Mouse (Mus musculus): ENCODE results near the gene Fat3.

The Fat3 gene

DNA sequence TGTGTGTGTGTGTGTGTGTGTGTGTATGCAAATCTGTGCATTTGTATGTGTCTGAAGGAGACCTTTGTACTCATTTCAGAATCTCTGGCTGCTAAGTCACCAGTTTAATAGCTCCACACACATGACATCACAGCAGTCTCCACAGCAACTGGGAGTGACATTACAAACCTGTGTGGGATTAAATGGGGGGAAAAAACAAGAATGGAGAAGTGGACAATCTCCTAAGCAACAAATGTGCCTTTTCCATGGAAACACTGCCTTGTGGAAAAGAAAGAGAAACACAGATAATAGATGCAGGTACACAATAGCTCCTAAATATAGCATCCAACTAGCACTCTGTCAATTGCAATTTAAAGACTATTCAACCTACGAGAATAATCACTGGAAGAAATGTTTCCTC, 353.4 kb downstream of the Fat3 start:
- DNase-seq (ENCODE audit: low spot score in 2 of 2), result no peak

DNA sequence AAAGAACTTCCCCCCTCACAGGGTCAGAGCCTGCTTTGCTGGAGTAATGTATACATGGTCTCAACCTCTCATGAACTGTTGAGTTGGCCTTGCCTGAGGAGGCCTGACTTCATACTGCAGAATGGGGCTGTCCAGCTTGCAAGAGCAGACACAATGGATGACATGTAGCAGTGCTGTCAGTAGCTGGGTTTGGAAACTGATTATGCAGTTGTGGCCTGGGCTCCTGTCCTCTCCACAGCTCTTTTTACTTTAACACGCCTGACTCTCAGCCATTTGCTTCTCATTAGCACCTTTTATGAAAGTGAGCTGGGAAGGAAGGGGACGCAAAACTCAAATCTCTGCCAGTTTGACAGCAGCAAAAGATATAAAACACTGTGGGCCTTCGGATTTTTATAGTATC, 356.4 kb downstream of the Fat3 start:
- DNase-seq (ENCODE audit: low spot score in 2 of 2), result no peak

GRCm38 (mm10) chr9:16139300-16139699, 361.8 kb downstream of the Fat3 start:
- no peak for DNase-seq (ENCODE audit: low spot score in 2 of 2)

GRCm38 (mm10) chr9:16133098-16133497, 368.0 kb downstream of the Fat3 start:
- no peak for DNase-seq (ENCODE audit: low spot score in 2 of 2)

- no peak for DNase-seq (ENCODE audit: low spot score in 2 of 2)
These were observed 368.5 kb downstream of the Fat3 start for GRCm38 (mm10) chr9:16132594-16132993.

- DNase-seq (ENCODE audit: low spot score in 2 of 2), result no peak
These were observed 379.3 kb downstream of the Fat3 start for GRCm38 (mm10) chr9:16121756-16122155.

GRCm38 (mm10) chr9:16114821-16115485, 386.1 kb downstream of the Fat3 start:
- no peak for DNase-seq (ENCODE audit: low spot score in 2 of 2)

DNA sequence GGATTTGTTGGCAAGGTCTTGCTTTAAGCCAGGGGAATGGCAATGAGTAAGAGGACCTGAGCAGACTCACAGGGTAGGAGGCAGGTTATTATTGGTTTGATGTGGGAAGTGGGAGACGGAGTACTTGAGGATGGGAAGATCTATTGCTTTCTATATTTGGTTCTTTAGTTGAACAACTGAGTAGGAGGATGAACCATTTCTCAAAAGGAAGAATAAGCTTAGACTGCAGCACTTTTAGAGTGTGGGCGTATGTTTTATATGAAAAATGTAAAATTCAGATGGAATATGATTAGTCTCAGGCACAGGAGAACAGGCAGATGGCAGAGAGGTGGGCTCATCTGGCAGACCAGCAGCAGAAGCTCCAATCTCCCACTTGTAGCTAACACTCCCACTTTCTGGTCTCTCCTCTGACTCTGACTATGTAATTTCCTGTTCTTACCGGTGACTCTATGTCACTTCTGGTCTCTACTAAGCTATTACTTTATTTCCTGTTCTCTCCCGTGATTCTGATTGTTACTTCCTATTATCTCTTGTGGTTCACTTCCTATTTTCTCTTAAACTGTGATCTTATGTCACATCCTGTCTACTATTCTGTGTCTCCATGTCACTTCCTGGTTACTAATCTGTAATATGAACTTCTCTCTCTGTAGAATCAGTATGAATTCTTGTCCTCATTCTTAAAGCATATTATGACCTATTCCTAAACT, 387.0 kb downstream of the Fat3 start:
- no peak for DNase-seq (ENCODE audit: low spot score in 2 of 2)

DNA sequence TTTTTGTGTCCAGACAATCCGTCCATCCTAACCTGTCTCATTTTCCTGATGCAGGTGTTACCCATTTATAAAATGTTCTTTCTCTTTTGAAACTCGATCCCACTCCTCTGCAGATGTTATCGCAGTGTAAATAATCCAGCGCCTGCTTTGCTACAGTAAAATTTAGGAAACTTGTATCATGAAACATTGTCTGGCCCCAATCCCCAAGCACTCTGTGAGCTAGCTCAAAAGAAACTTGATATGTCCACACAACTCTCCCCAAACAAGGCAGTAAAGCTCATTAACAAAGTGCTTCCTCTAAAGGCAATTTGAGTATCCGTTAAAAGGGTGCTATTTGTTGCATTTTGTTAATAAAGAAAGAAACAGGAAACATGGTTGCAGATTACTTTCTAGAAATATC, 393.2 kb downstream of the Fat3 start:
- DNase-seq (ENCODE audit: low spot score in 2 of 2), result no peak

DNA sequence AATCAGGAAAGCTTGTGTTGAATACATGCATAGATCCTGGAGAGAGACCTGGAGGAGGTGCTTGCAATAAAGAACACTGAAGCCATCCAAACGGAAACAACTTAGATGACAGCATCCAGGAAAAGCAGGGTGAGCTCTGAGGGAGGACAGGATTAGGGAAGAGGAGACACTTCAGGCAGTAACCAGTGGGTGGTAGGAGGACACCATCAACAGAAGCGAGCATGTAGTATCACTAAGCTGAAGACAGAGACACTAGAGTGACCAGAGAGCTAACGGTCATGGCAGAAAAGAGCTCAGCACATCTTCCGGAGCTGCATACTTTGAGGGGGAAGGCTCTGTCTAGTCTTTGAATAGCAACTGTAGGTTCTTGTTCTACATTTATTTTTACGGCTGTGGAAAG, 393.7 kb downstream of the Fat3 start:
- no peak for DNase-seq (ENCODE audit: low spot score in 2 of 2)

GRCm38 (mm10) chr9:16098553-16098952, 402.5 kb downstream of the Fat3 start:
- DNase-seq (ENCODE audit: low spot score in 2 of 2), result no peak

DNA sequence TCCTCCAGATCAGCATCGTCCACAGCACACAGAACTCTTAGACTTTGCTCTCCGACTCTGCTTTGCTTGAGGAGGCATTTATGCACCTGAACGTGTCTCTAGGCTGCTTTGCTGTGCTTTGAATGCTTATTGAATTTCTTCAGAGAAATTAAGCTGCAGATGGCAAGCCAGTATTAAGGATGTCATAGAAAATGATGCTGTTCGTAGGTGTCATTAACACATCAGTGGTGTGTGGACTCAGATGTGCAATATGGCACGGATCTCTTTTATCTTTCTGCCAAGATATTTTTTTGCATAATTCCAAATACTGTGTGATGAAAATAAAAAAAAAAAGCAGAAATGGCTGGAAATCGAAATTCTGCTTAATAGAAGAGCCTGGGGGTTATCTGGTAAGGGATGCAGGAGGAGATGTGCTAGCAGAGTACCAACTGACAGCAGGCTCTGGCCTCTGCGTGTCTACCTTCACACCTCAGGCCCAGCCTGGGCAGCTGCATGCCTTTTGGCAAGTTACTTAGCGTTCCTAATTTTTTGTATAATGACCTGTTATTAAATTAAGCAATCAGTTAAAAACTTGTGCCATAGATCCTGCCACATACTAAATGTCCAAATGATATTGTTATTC, 407.9 kb downstream of the Fat3 start:
- no peak for DNase-seq (ENCODE audit: low spot score in 2 of 2)

DNA sequence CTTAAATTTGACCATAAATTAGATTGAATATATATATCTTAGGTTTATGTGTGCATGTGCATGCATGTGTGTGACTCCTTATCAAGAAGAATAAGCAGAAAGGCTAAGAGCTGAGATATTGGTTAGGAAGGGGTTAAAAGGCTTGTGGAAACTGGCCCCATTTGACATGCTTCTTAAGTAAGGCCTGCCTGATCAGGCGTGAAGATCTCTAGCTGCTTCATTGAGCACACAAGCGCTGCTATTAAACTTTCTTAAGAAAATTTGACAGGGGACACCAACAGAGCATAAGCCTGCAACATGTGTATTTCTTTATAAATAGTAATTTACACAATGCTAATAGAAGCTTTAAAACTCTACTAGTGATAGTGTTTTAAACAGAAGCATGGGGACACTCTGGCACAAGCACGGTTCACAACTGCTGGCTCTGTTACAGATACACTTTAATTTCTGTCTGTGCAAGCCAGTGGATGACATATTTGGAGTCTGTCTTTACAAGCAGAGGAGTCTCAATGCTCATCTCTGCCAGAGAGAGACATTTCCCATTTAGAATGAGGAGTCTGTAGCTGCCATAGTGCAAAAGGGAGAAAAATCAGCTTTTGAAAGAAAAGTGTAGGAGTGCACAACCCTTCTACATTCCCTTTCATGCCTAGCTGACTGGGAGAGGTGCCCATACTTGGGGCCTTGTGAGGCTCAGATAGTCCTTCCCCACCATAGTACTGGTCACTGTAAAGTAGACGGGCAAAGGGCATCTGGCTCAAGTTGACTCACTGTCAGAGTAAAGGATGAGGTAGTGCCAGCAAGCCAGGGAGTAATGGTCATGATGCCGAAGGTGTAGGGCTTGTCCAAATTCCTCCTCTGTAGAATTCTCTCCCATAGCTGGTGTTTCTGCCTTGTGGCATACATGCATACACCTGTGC, 408.8 kb downstream of the Fat3 start:
- no peak for DNase-seq (ENCODE audit: low spot score in 2 of 2)

GRCm38 (mm10) chr9:16079292-16079691, 421.8 kb downstream of the Fat3 start:
- no peak for DNase-seq (ENCODE audit: low spot score in 2 of 2)

DNA sequence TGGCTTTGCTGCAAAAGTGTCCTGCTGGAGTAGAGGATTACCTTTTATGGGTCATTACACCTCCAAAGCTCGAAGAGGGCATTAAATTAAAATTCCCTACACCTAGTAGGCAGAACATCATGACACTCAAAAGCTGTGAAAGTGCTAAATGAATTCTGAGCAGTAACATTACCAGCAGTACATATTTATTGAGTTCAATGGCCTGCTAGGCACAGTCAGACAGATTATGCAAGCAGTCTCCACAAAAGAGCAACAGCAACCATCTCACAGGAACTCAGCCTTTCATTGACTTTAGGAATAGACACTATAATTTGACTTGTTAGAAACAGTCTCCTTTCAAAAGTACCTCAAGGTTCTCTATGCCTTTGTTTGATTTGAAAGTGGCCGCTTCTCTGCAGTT, 426.4 kb downstream of the Fat3 start:
- no peak for DNase-seq (ENCODE audit: low spot score in 2 of 2)

GRCm38 (mm10) chr9:16074116-16074515, 427.0 kb downstream of the Fat3 start:
- no peak for DNase-seq (ENCODE audit: low spot score in 2 of 2)

GRCm38 (mm10) chr9:16063447-16063846, 437.6 kb downstream of the Fat3 start:
- DNase-seq (ENCODE audit: low spot score in 2 of 2), result no peak

GRCm38 (mm10) chr9:16062472-16062871, 438.6 kb downstream of the Fat3 start:
- no peak for DNase-seq (ENCODE audit: low spot score in 2 of 2)

- DNase-seq (ENCODE audit: low spot score in 2 of 2), result no peak
These were observed 454.4 kb downstream of the Fat3 start for GRCm38 (mm10) chr9:16046686-16047085.

DNA sequence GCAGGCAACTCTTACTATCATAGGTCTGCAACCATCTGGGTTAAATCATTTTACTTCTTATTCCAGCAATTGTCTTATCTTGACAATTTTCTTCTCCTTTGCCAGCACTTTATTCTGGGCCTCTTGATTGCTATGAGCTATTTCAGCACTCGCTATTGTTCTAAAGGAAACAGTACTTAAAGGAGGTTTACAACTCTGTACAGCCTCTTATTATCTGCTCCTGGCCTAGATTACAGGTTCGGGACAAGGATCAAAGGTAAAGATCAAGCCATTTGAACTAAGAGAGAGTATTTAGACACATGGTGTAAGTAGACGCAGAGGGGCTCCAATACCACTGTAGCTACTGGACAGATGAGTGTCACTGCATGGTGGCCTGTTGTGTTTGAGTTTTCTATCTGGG, 463.7 kb downstream of the Fat3 start:
- DNase-seq (ENCODE audit: low spot score in 2 of 2), result no peak

DNA sequence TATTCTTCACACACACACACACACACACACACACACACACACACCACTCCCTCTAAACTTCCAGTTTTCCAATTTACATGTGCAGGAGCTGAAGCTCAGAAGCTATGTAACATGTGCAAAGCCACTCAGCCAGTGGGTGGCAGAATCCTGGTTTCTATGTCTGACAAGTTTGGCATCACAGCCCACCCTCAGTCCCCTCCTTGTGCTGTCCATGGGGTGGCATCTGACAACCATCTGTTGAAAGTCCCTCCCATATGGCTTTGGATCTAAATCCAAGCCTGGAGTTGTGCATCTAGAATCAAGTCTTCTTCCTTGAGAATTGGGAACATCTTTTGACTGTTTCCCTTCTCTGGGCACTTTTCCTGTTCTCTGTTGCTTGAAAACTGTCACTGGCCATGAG, 464.7 kb downstream of the Fat3 start:
- DNase-seq (ENCODE audit: low spot score in 2 of 2), result no peak

DNA sequence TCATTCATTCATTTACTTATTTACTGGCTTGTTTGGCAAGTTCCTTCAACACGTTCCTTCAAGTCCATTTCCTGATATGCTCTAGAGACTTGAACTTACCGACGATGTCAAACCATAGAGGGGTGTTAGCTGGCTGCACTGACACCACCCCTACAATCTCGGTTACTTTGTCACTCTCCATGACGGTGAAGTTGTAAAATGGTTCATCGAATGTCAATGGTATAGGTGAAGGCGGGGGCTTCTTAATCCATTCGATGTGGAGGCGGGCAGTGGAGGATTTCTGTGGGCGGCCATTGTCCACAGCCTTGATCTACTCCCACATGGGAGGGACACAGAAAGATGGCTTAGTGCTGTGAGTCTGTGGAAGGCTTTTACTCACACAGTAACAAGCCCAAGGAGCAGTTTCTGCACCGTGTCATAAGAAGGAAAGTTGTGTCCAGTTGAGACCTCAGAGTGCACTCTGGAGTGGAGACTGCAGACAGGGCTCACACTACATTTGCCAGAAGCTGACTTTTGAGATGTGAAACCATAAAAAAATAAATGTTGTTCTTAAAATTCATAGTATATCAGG, 471.3 kb downstream of the Fat3 start:
- no peak for DNase-seq (ENCODE audit: low spot score in 2 of 2)
